Mouse (Mus musculus): ENCODE measurements at regions not wholly inside any gene's neighbourhood (a gene's known extent, or its start where the extent isn't known, plus 50 kb on each side); places are given as distances from the start of the nearest gene placed in this dataset.
A peak's percentile ranks its signal among the peaks of the same experiment; 100 is the strongest.

DNA sequence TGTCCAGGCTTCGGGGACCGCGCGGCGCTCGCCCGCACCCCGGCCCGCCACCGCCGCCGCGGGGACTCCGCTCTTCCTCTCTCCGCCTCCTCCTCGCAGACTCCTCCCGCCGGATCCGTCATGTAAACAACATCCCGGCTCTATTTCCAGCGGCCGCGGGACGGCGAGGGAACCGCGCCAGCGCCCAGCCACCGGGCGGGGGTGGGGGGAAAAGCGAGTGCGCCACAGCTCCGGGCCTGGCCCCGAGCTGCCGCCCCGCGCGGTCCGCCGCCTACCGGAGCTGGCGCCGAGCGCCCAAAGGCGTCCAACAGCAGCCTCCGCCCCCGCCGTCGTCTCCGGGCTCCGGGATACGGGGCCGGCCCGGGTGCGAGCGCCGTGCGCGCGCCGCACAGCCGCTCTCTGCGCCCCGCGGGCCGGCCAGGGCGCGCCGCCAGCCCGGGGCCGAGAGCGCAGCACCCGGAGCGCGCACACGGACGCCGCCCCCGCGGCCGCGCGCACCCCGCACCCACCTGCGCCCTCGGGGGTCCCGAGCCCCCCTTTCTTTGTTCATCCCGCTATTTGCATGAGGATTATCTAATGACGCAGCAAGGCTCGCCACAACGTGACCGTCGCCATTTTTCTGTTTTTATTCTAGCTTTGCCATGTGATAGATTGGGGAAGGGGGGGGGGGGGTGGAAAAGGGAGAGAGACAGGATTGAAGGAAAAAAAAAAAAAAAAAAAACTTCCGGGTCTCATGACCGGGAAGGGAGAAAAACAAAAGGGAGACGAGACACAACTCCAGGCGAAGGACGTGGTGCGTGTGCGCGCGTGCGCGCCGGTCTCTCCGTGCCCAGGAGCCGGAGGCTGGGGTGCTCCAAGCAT is 62.8 kb upstream of the Ak4 start:
- DNase-seq (ENCODE audit: low read depth, low spot score), result no peak
- CTCF ChIA-PET, result interaction anchor here (1.2 to 1.8 kb wide), 3 partner anchors 11 to 154 kb away, joined by 3 to 5 read pairs (median 4); no protein-coding TSS in a partner anchor
- in situ Hi-C loops (cut with MboI; ENCODE audit: low pct_unique_long_range_greater_than_20kb), result no loop called here
- no peaks in the 10 kb centered on the region for H3K27me3 ChIP-seq
- no peak for TF ChIP-seq CTCF (IDR thresholded peaks at IDR 0.05)
- POLR2A ChIA-PET, result interaction anchor here (0.6 kb wide), 1 partner anchor 284 kb away, joined by 4 read pairs; no protein-coding TSS in a partner anchor
- peak; percentile 75 for ATAC-seq

DNA sequence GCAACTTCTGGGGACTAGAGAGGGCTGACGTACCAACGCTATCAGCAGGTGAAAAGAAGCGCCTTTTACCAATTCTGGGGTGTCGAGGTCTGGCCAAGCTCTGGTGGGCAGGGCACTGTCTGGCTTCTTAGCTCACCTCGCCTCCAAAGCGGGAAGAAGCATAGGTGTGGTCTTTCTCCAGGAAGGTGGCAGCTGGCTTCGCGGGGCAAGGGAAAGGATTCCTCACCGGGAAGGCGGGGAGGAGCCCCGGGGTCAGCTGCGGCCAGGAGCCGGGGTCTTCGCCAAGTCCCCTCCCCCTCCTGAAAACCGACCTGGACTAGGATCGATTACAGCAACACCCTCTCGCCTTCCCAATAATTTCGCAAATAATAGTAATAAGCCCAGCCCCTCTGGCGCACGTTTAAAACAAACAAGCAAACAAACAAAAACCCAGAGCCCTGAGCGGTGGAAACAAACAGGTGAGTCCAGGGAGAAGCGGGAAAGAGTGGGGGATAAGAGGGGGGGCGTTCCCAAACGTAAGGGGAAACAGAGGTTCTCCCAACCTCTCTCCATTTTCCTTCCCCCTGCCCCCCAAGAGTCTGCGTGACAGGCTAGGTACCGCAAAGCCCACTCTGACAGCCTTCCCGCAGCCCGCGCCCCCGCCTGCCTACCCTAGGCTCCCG is 63.5 kb upstream of the Ak4 start:
- ChIA-PET POLR2A (interaction anchor here (0.7 kb wide), 1 partner anchor 166 kb away, joined by 4 read pairs; no protein-coding TSS in a partner anchor), CTCF (interaction anchor here (1.2 to 1.8 kb wide), 2 partner anchors 12 kb away, joined by 4 to 5 read pairs; no protein-coding TSS in a partner anchor)
- in situ Hi-C loops (cut with MboI; ENCODE audit: low pct_unique_long_range_greater_than_20kb), result no loop called here
- DNase-seq (ENCODE audit: low read depth, low spot score) (no peak), ATAC-seq (peak; percentile 15)
- TF ChIP-seq CTCF (IDR thresholded peaks at IDR 0.05), result no peak
- no peaks in the 10 kb centered on the region for H3K27me3 ChIP-seq

- TF ChIP-seq CTCF (IDR thresholded peaks at IDR 0.05), result no peak
- no peaks in the 10 kb centered on the region for H3K27me3 ChIP-seq
- CTCF ChIA-PET, result interaction anchor here (1.2 to 1.8 kb wide), 2 partner anchors 12 to 13 kb away, joined by 4 to 5 read pairs; no protein-coding TSS in a partner anchor
- in situ Hi-C loops (cut with MboI; ENCODE audit: low pct_unique_long_range_greater_than_20kb), result no loop called here
- POLR2A ChIA-PET, result interaction anchor here (0.6 to 0.7 kb wide), 2 partner anchors 46 to 165 kb away, joined by 3 to 4 read pairs; no protein-coding TSS in a partner anchor
- ATAC-seq (no peak), DNase-seq (ENCODE audit: low read depth, low spot score) (no peak)
Measured at GRCm38 (mm10) chr4:101354951-101355350, 64.1 kb upstream of the Ak4 start.

DNA sequence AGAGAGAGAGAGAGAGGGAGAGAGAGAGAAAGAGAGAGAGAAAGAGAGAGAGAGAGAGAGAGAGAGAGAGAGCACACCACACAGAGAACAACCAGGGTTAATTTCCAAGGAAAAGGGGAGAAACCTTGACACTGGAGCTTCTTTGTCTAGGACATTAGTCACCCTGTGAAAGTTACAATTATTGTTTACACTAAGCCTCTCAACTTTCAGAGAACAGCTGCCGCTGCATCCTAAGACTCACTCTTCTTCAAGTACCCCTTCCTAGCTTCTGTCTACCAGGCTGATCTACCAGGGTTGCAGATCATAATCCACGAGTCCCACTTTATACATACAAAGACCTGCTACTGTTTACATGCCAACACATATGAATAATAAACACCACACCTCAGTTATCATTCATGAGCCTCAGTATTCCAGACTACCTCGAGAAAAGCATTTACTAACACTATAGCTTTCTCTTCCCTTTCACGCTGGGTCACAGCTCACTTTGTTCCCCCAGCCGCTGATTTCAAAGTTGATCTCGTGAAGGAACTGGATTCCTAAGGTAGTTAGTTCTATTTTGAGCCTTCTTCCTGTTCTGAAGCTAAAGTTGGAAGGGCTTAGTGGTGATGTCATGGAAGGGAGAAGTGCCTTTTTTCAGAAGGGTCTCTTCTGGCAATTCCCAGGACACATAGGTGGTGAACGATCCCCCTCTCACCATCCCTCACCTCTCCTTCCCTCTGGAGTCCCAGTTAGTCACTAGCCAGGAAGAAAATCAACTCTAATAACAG is 64.8 kb upstream of the Ak4 start:
- in situ Hi-C loops (cut with MboI; ENCODE audit: low pct_unique_long_range_greater_than_20kb), result no loop called here
- no peak for DNase-seq (ENCODE audit: low read depth, low spot score)
- no peak for ATAC-seq
- H3K27me3 ChIP-seq, result no peaks in the 10 kb centered on the region
- POLR2A ChIA-PET, result interaction anchor here (0.6 to 0.7 kb wide), 2 partner anchors 45 to 165 kb away, joined by 3 to 4 read pairs; no protein-coding TSS in a partner anchor
- TF ChIP-seq CTCF (IDR thresholded peaks at IDR 0.05), result no peak
- CTCF ChIA-PET, result interaction anchor here (1.0 to 1.8 kb wide), 4 partner anchors 11 to 16 kb away, joined by 3 to 5 read pairs (median 3); no protein-coding TSS in a partner anchor

GRCm38 (mm10) chr4:101352178-101352577 is 66.9 kb upstream of the Ak4 start:
- ATAC-seq (no peak), DNase-seq (ENCODE audit: low read depth, low spot score) (no peak)
- ChIA-PET CTCF (interaction anchor here (0.8 kb wide), 1 partner anchor 18 kb away, joined by 4 read pairs; no protein-coding TSS in a partner anchor), POLR2A (no interaction called here)
- in situ Hi-C loops (cut with MboI; ENCODE audit: low pct_unique_long_range_greater_than_20kb), result no loop called here
- TF ChIP-seq CTCF (IDR thresholded peaks at IDR 0.05), result no peak
- H3K27me3 ChIP-seq, result no peaks in the 10 kb centered on the region

DNA sequence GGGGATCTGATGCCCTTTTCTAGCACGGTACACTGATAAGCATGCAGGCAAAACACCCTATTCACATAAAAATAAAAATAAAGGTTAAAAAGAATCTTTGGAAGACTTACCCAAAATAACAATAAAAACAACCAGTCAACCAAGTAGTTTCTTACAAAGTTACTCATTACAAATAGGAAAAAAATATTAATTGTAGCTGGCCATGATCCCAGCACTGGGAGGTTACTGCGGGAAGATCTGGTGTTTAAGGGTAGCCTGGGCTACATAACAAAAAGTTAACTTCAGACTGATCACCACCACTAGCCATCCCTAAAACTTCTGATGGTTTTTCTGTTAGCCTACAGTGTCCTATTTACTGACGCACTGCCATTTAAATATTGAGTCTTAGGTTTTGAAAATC is 67.4 kb upstream of the Ak4 start:
- CTCF ChIA-PET, result interaction anchor here (0.8 kb wide), 1 partner anchor 19 kb away, joined by 4 read pairs; no protein-coding TSS in a partner anchor
- H3K27me3 ChIP-seq, result no peaks in the 10 kb centered on the region
- no peak for DNase-seq (ENCODE audit: low read depth, low spot score)
- in situ Hi-C loops (cut with MboI; ENCODE audit: low pct_unique_long_range_greater_than_20kb), result no loop called here
- POLR2A ChIA-PET, result no interaction called here
- no peak for ATAC-seq
- TF ChIP-seq CTCF (IDR thresholded peaks at IDR 0.05), result no peak

GRCm38 (mm10) chr4:101350656-101351055 is 68.4 kb upstream of the Ak4 start:
- ChIA-PET CTCF (interaction anchor here (3.3 kb wide), 1 partner anchor 17 kb away, joined by 23 read pairs; no protein-coding TSS in a partner anchor), POLR2A (no interaction called here)
- in situ Hi-C loops (cut with MboI; ENCODE audit: low pct_unique_long_range_greater_than_20kb), result no loop called here
- H3K27me3 ChIP-seq, result no peaks in the 10 kb centered on the region
- no peak for TF ChIP-seq CTCF (IDR thresholded peaks at IDR 0.05)
- no peak for ATAC-seq
- DNase-seq (ENCODE audit: low read depth, low spot score), result no peak

DNA sequence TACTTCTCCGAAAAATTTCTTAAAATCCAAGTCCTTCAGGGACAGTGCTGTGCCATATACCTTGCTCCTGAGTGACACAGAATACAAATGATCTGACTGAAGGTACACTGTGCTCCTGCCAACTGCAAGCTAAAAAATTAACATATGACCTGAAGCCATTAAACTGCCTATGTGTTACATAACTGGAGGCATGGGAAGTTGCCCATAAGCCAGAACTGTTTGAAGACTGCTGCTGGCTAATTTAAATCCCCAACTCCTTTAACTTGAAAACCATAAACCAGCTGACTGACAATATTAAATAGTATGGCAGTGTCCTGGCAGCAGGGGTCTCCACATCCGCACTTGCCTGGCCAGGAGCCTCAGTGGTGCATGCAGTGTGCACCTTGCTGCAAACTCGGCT is 68.9 kb upstream of the Ak4 start:
- no peak for ATAC-seq

GRCm38 (mm10) chr4:101349413-101349812 is 69.7 kb upstream of the Ak4 start:
- in situ Hi-C loops (cut with MboI; ENCODE audit: low pct_unique_long_range_greater_than_20kb), result no loop called here
- ChIA-PET CTCF (interaction anchor here (0.7 to 3.3 kb wide), 13 partner anchors 9 to 132 kb away, joined by 3 to 23 read pairs (median 3); no protein-coding TSS in a partner anchor), POLR2A (no interaction called here)
- TF ChIP-seq CTCF (IDR thresholded peaks at IDR 0.05), result peak; percentile 57
- DNase-seq (ENCODE audit: low read depth, low spot score) (no peak), ATAC-seq (no peak)
- no peaks in the 10 kb centered on the region for H3K27me3 ChIP-seq

More for the DNA sequence above, 68.9 kb upstream of the Ak4 start:
- ChIA-PET POLR2A (no interaction called here), CTCF (interaction anchor here (1.4 to 3.3 kb wide), 4 partner anchors 8 to 107 kb away, joined by 3 to 23 read pairs (median 8); no protein-coding TSS in a partner anchor)
- H3K27me3 ChIP-seq, result no peaks in the 10 kb centered on the region
- TF ChIP-seq CTCF (IDR thresholded peaks at IDR 0.05), result no peak
- no peak for DNase-seq (ENCODE audit: low read depth, low spot score)
- in situ Hi-C loops (cut with MboI; ENCODE audit: low pct_unique_long_range_greater_than_20kb), result no loop called here

DNA sequence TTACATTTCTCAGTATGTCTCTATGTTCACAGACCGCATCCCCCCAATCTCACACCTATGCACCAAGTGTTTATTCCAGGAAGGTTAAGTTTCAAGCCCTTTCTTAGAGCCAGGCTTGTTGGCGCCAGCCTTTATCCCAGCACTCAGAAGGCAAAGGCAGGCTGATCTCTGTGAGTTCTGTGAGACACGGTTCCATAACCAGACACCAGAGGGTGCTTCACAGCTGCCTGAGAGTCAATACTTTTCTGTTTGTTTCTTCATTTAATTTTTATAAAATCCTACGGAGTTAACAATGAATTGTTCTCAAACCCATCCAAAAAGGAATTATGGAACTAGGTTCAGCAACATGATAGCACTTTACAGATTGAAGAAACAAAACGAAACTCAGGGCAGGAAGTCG is 71.8 kb upstream of the Ak4 start:
- ATAC-seq, result no peak
- no peak for TF ChIP-seq CTCF (IDR thresholded peaks at IDR 0.05)
- DNase-seq (ENCODE audit: low read depth, low spot score), result no peak
- CTCF ChIA-PET, result no interaction called here
- in situ Hi-C loops (cut with MboI; ENCODE audit: low pct_unique_long_range_greater_than_20kb), result no loop called here
- POLR2A ChIA-PET, result no interaction called here
- no peaks in the 10 kb centered on the region for H3K27me3 ChIP-seq
